Mouse (Mus musculus): Measurements from ENCODE around the gene Usp19.

DNA sequence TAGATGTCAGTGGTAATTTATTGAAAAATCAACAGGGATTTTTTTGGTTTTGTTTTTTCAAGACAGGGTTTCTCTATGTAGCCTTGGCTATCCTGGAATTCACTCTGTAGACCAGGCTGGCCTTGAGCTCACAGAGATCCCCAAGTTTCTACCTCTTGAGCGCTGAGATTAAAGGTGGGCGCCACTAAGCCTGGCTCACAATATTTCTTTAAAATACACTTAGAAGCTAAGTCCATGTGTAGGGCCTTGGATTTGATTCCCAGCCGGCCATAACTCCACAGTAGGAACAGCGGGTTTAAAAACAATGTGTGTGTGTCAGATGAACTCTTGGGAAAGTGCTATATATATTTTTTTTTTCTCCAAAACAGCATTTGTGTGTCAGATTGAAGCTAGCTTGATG, 32.9 kb downstream of the Usp19 start:
- TF ChIP-seq POLR2A (IDR thresholded peaks at IDR 0.05; ENCODE audit: low read depth, low read length) (no peak), CTCF (conservative IDR thresholded peaks at IDR 0.05; ENCODE audit: insufficient read depth, insufficient read length, low read depth, low read length) (no peak)
